Mouse (Mus musculus): ENCODE measurements at regions not wholly inside any gene's neighbourhood (a gene's known extent, or its start where the extent isn't known, plus 50 kb on each side); places are given as distances from the start of the nearest gene placed in this dataset.
A peak's percentile ranks its signal among the peaks of the same experiment; 100 is the strongest.

GRCm38 (mm10) chr16:87220611-87221010, 133.4 kb upstream of the N6amt1 start:
- no peak for TF ChIP-seq CTCF (IDR thresholded peaks at IDR 0.05)
- H3K4me3 ChIP-seq = no peak overlapping the region
- H3K27ac ChIP-seq = no peak overlapping the region
- DNase-seq (ENCODE audit: extremely low spot score in 1 of 2, low spot score in 2 of 2) = no peak
- intact Hi-C loops (cut with DNase I) = no loop called here

GRCm38 (mm10) chr16:87220201-87220600, 133.8 kb upstream of the N6amt1 start:
- intact Hi-C loops (cut with DNase I) = no loop called here

GRCm38 (mm10) chr16:87207875-87208274, 146.1 kb upstream of the N6amt1 start:
- no peak overlapping the region for H3K4me3 ChIP-seq
- no peak for TF ChIP-seq CTCF (IDR thresholded peaks at IDR 0.05)
- intact Hi-C loops (cut with DNase I) = no loop called here
- H3K27ac ChIP-seq = no peak overlapping the region
- DNase-seq (ENCODE audit: extremely low spot score in 1 of 2, low spot score in 2 of 2) = no peak

More at GRCm38 (mm10) chr16:87220201-87220600, 133.8 kb upstream of the N6amt1 start:
- TF ChIP-seq CTCF (IDR thresholded peaks at IDR 0.05) = no peak
- no peak overlapping the region for H3K4me3 ChIP-seq
- DNase-seq (ENCODE audit: extremely low spot score in 1 of 2, low spot score in 2 of 2) = no peak
- H3K27ac ChIP-seq = no peak overlapping the region

GRCm38 (mm10) chr16:87190471-87190870, 163.5 kb upstream of the N6amt1 start:
- Histone ChIP-seq H3K4me3 (no peak overlapping the region), H3K27ac (no peak overlapping the region)
- no peak for DNase-seq (ENCODE audit: extremely low spot score in 1 of 2, low spot score in 2 of 2)
- intact Hi-C loops (cut with DNase I) = no loop called here
- TF ChIP-seq CTCF (IDR thresholded peaks at IDR 0.05) = no peak

- no peak for DNase-seq (ENCODE audit: extremely low spot score in 1 of 2, low spot score in 2 of 2)
- H3K4me3 ChIP-seq = no peak overlapping the region
- no peak overlapping the region for H3K27ac ChIP-seq
- TF ChIP-seq CTCF (IDR thresholded peaks at IDR 0.05) = no peak
- intact Hi-C loops (cut with DNase I) = no loop called here
Observed at GRCm38 (mm10) chr16:87188737-87189136, 165.2 kb upstream of the N6amt1 start.

GRCm38 (mm10) chr16:87172395-87172794, 181.6 kb upstream of the N6amt1 start:
- no peak for DNase-seq (ENCODE audit: extremely low spot score in 1 of 2, low spot score in 2 of 2)
- no peak for TF ChIP-seq CTCF (IDR thresholded peaks at IDR 0.05)
- intact Hi-C loops (cut with DNase I) = no loop called here
- H3K27ac ChIP-seq = no peak overlapping the region
- no peak overlapping the region for H3K4me3 ChIP-seq

GRCm38 (mm10) chr16:87139301-87139700, 214.7 kb upstream of the N6amt1 start:
- Histone ChIP-seq H3K4me3 (no peak overlapping the region), H3K27ac (no peak overlapping the region)
- intact Hi-C loops (cut with DNase I) = no loop called here
- no peak for DNase-seq (ENCODE audit: extremely low spot score in 1 of 2, low spot score in 2 of 2)
- TF ChIP-seq CTCF (IDR thresholded peaks at IDR 0.05) = no peak

GRCm38 (mm10) chr16:87136503-87136902, 217.5 kb upstream of the N6amt1 start:
- TF ChIP-seq CTCF (IDR thresholded peaks at IDR 0.05) = no peak
- intact Hi-C loops (cut with DNase I) = no loop called here
- DNase-seq (ENCODE audit: extremely low spot score in 1 of 2, low spot score in 2 of 2) = no peak

GRCm38 (mm10) chr16:87134452-87134851, 219.5 kb upstream of the N6amt1 start:
- TF ChIP-seq CTCF (IDR thresholded peaks at IDR 0.05) = no peak
- DNase-seq (ENCODE audit: extremely low spot score in 1 of 2, low spot score in 2 of 2) = no peak
- intact Hi-C loops (cut with DNase I) = no loop called here
- Histone ChIP-seq H3K27ac (no peak overlapping the region), H3K4me3 (no peak overlapping the region)

More at GRCm38 (mm10) chr16:87136503-87136902, 217.5 kb upstream of the N6amt1 start:
- no peak overlapping the region for H3K4me3 ChIP-seq
- H3K27ac ChIP-seq = no peak overlapping the region

GRCm38 (mm10) chr16:87133874-87134273, 220.1 kb upstream of the N6amt1 start:
- Histone ChIP-seq H3K4me3 (no peak overlapping the region), H3K27ac (no peak overlapping the region)
- TF ChIP-seq CTCF (IDR thresholded peaks at IDR 0.05) = no peak
- DNase-seq (ENCODE audit: extremely low spot score in 1 of 2, low spot score in 2 of 2) = no peak
- intact Hi-C loops (cut with DNase I) = no loop called here

- H3K27ac ChIP-seq = no peak overlapping the region
- no peak overlapping the region for H3K4me3 ChIP-seq
- no peak for TF ChIP-seq CTCF (IDR thresholded peaks at IDR 0.05)
- intact Hi-C loops (cut with DNase I) = no loop called here
- DNase-seq (ENCODE audit: extremely low spot score in 1 of 2, low spot score in 2 of 2) = no peak
Observed at GRCm38 (mm10) chr16:87132082-87132481, 221.9 kb upstream of the N6amt1 start.

GRCm38 (mm10) chr16:87130733-87131640, 223.0 kb upstream of the N6amt1 start:
- intact Hi-C loops (cut with DNase I) = no loop called here
- no peak overlapping the region for H3K4me3 ChIP-seq
- DNase-seq (ENCODE audit: extremely low spot score in 1 of 2, low spot score in 2 of 2) = no peak
- TF ChIP-seq CTCF (IDR thresholded peaks at IDR 0.05) = no peak
- H3K27ac ChIP-seq = no peak overlapping the region

- no peak overlapping the region for H3K4me3 ChIP-seq
- peak overlapping the region; percentile 75 for H3K27ac ChIP-seq
- no peak for TF ChIP-seq CTCF (IDR thresholded peaks at IDR 0.05)
- DNase-seq (ENCODE audit: extremely low spot score in 1 of 2, low spot score in 2 of 2) = no peak
- intact Hi-C loops (cut with DNase I) = loop anchor here (10.0 kb wide), 1 partner anchor 104 kb away; no protein-coding TSS in a partner anchor
Observed at GRCm38 (mm10) chr16:87129021-87129420, 225.0 kb upstream of the N6amt1 start.
